Mouse (Mus musculus) MEL (cell line): ENCODE measurements around the gene Olfr1356.

Experiments
- CHD2 ChIP-seq: IDR thresholded peaks from 2 replicates; pipeline ENCODE4 v1.6.1; 2011; ENCODE audit warnings: low read length, improper control_type of control experiment
- CTCF ChIP-seq, 3 experiments: IDR thresholded peaks in 2 of 3; conservative IDR thresholded peaks in 1 of 3; 2 replicates each; pipeline ENCODE4 v1.5.1; 2011 to 2012; ENCODE audit warnings: low read length in 3 of 3, low read depth in 2 of 3, mild to moderate bottlenecking in 2 of 3, improper control_type of control experiment in 1 of 3, inconsistent platforms in 1 of 3, mixed read lengths in 1 of 3, moderate library complexity in 1 of 3; ENCODE audit not compliant: control insufficient read depth in 1 of 3, insufficient read depth in 1 of 3, poor library complexity in 1 of 3, severe bottlenecking in 1 of 3
- E2F4 ChIP-seq: IDR thresholded peaks from 2 replicates; pipeline ENCODE4 v1.6.1; 2011; ENCODE audit warnings: low read depth, low read length, improper control_type of control experiment, borderline replicate concordance
- ELF1 ChIP-seq: IDR thresholded peaks from 2 replicates; pipeline ENCODE4 v1.6.1; 2014; ENCODE audit warnings: low read depth, mild to moderate bottlenecking, inconsistent platforms, low read length, improper control_type of control experiment, moderate library complexity
- EP300 ChIP-seq, 2 experiments: IDR thresholded peaks; 2 replicates each; pipeline ENCODE4 v1.6.1; 2011; ENCODE audit warnings: improper control_type of control experiment in 2 of 2, low read length in 2 of 2, low read depth in 1 of 2, mild to moderate bottlenecking in 1 of 2
- ETS1 ChIP-seq: IDR thresholded peaks from 2 replicates; pipeline ENCODE4 v1.6.1; 2012; ENCODE audit warnings: low read depth, mild to moderate bottlenecking, inconsistent platforms, low read length, improper control_type of control experiment, moderate library complexity
- GATA1 ChIP-seq: IDR thresholded peaks from 2 replicates; pipeline ENCODE4 v1.6.1; 2011; ENCODE audit warnings: low read depth, low read length, improper control_type of control experiment
- KAT2A ChIP-seq: conservative IDR thresholded peaks from 2 replicates; pipeline ENCODE4 v1.6.1; 2012; ENCODE audit warnings: low read depth, low read length, improper control_type of control experiment, inconsistent platforms
- MAX ChIP-seq: IDR thresholded peaks from 2 replicates; pipeline ENCODE4 v1.6.1; 2011; ENCODE audit warnings: low read length, improper control_type of control experiment
- MAZ ChIP-seq: IDR thresholded peaks from 2 replicates; pipeline ENCODE4 v1.6.1; 2012; ENCODE audit warnings: low read depth, mild to moderate bottlenecking, inconsistent platforms, low read length, improper control_type of control experiment
- POLR2A ChIP-seq, 2 experiments: IDR thresholded peaks; 2 replicates each; pipeline ENCODE4 v1.6.1; 2011 to 2012; ENCODE audit warnings: low read length in 2 of 2, mild to moderate bottlenecking in 2 of 2, control low read depth in 1 of 2, improper control_type of control experiment in 1 of 2, low read depth in 1 of 2, moderate library complexity in 1 of 2; ENCODE audit not compliant: control insufficient read depth in 1 of 2, insufficient read depth in 1 of 2, poor library complexity in 1 of 2
- SIN3A ChIP-seq: IDR thresholded peaks from 2 replicates; pipeline ENCODE4 v1.6.1; 2012; ENCODE audit warnings: low read length, improper control_type of control experiment, inconsistent platforms
- USF2 ChIP-seq, 2 experiments: IDR thresholded peaks; 2 replicates each; pipeline ENCODE4 v1.6.1; 2011 to 2012; ENCODE audit warnings: improper control_type of control experiment in 2 of 2, low read length in 2 of 2, borderline replicate concordance in 1 of 2, inconsistent platforms in 1 of 2, low read depth in 1 of 2, mild to moderate bottlenecking in 1 of 2; ENCODE audit not compliant: insufficient read depth in 1 of 2

- TF ChIP-seq USF2 (IDR thresholded peaks at IDR 0.05; ENCODE audit: borderline replicate concordance in 1 of 2, insufficient read depth in 1 of 2, low read depth in 1 of 2, low read length in 2 of 2), result no peak
- TF ChIP-seq SIN3A, result no peak
- TF ChIP-seq POLR2A (IDR thresholded peaks at IDR 0.05; ENCODE audit: control insufficient read depth in 1 of 2, insufficient read depth in 1 of 2, low read depth in 1 of 2, low read length in 2 of 2, poor library complexity in 1 of 2), result no peak
- TF ChIP-seq GATA1, result no peak
- no peak for TF ChIP-seq MAX
- TF ChIP-seq CTCF (IDR thresholded peaks at IDR 0.05 in 2 of 3, conservative IDR thresholded peaks at IDR 0.05 in 1 of 3; ENCODE audit: control insufficient read depth in 1 of 3, insufficient read depth in 1 of 3, low read depth in 2 of 3, low read length in 3 of 3, poor library complexity in 1 of 3, severe bottlenecking in 1 of 3), result no peak
- TF ChIP-seq ELF1, result no peak
- TF ChIP-seq E2F4, result no peak
- TF ChIP-seq KAT2A, result no peak
- no peak for TF ChIP-seq ETS1
- TF ChIP-seq EP300 (IDR thresholded peaks at IDR 0.05; ENCODE audit: low read depth in 1 of 2, low read length in 2 of 2), result no peak
- TF ChIP-seq CHD2, result no peak
- TF ChIP-seq MAZ, result no peak
These were observed at the start of gene Olfr1356 for GRCm38 (mm10) chr10:78852066-78852465.
